Mouse (Mus musculus) CH12.LX (cell line): ENCODE results near the gene Trap1. TPM values are rescaled to one million over a fixed set of nuclear protein-coding genes. Genes with fewer than 3 reads are reported as not detected.

Source experiments
- DNase-seq: peaks from one replicate; pipeline ENCODE4 v3.0.0-alpha.2; 2013; ENCODE audit errors: extremely low read depth
- H3K27ac ChIP-seq: 2 replicates; pipeline ENCODE4 v1.5.1; 2012; ENCODE audit warnings: low read depth, mild to moderate bottlenecking, control low read depth, moderate library complexity; ENCODE audit not compliant: insufficient read depth
- H3K27me3 ChIP-seq: replicated peaks from 2 replicates; pipeline ENCODE3; 2012; ENCODE audit warnings: inconsistent platforms
- H3K36me3 ChIP-seq, 2 experiments: replicated peaks in 1 of 2; 2 replicates each; pipeline versions ENCODE3 to v1.6.1; 2012; ENCODE audit warnings: inconsistent platforms in 1 of 2, low read length in 1 of 2, mild to moderate bottlenecking in 1 of 2, mixed read lengths in 1 of 2, moderate library complexity in 1 of 2; ENCODE audit not compliant: control insufficient read depth in 1 of 2, insufficient read depth in 1 of 2
- H3K4me1 ChIP-seq, 2 experiments: 2 replicates each; pipeline ENCODE4 v1.6.1; 2012; ENCODE audit warnings: inconsistent platforms in 1 of 2, moderate library complexity in 1 of 2; ENCODE audit not compliant: insufficient read depth in 2 of 2, control insufficient read depth in 1 of 2
- H3K4me2 ChIP-seq: 2 replicates; pipeline ENCODE4 v1.6.1; 2012; ENCODE audit warnings: low read depth, mild to moderate bottlenecking, control low read depth; ENCODE audit not compliant: poor library complexity, insufficient read depth, severe bottlenecking
- H3K4me3 ChIP-seq, 3 experiments: fragments of 150-350 bp in 1 of 3; sonication (generic) in 1 of 3; replicated peaks in 1 of 3; 2 replicates each; pipeline versions ENCODE3 to v1.5.1; 2011 to 2012; ENCODE audit warnings: low read depth in 2 of 3, low read length in 2 of 3, mild to moderate bottlenecking in 2 of 3, moderate library complexity in 2 of 3, control low read depth in 1 of 3, improper control_type of control experiment in 1 of 3, inconsistent platforms in 1 of 3, mixed read lengths in 1 of 3; ENCODE audit not compliant: poor library complexity in 1 of 3
- H3K79me2 ChIP-seq: replicated peaks from 2 replicates; pipeline ENCODE4 v1.6.1; 2012; ENCODE audit warnings: mild to moderate bottlenecking, moderate library complexity; ENCODE audit not compliant: control insufficient read depth, poor library complexity, insufficient read depth, severe bottlenecking; ENCODE audit errors: extremely low read depth
- H3K9ac ChIP-seq: 2 replicates; pipeline ENCODE4 v1.6.1; 2012; ENCODE audit warnings: low read depth, mild to moderate bottlenecking, control low read depth, moderate library complexity; ENCODE audit not compliant: insufficient read depth
- H3K9me3 ChIP-seq: replicated peaks from 2 replicates; pipeline ENCODE3; 2012; ENCODE audit warnings: low read length, inconsistent platforms, mixed read lengths
- CHD1 ChIP-seq: IDR thresholded peaks from 2 replicates; pipeline ENCODE4 v1.6.1; 2012; ENCODE audit warnings: low read depth, low read length, improper control_type of control experiment, inconsistent platforms
- CTCF ChIP-seq, 2 experiments: IDR thresholded peaks in 1 of 2; conservative IDR thresholded peaks in 1 of 2; 2 replicates each; pipeline ENCODE4 v1.5.1; 2011 to 2012; ENCODE audit warnings: low read depth in 2 of 2, low read length in 2 of 2, improper control_type of control experiment in 1 of 2, inconsistent platforms in 1 of 2, mild to moderate bottlenecking in 1 of 2, moderate library complexity in 1 of 2
- ELF1 ChIP-seq: IDR thresholded peaks from 2 replicates; pipeline ENCODE4 v1.6.1; 2014; ENCODE audit warnings: low read depth, mild to moderate bottlenecking, inconsistent platforms, low read length, improper control_type of control experiment
- EP300 ChIP-seq: IDR thresholded peaks from 2 replicates; pipeline ENCODE4 v1.6.1; 2011; ENCODE audit warnings: low read length, improper control_type of control experiment
- GABPA ChIP-seq: IDR thresholded peaks from 2 replicates; pipeline ENCODE4 v1.6.1; 2012; ENCODE audit warnings: low read depth, low read length, improper control_type of control experiment, inconsistent platforms; ENCODE audit not compliant: insufficient replicate concordance
- HCFC1 ChIP-seq: IDR thresholded peaks from 2 replicates; pipeline ENCODE4 v1.6.1; 2012; ENCODE audit warnings: low read depth, mild to moderate bottlenecking, inconsistent platforms, low read length, improper control_type of control experiment
- JUN ChIP-seq: IDR thresholded peaks from 2 replicates; pipeline ENCODE4 v1.6.1; 2011; ENCODE audit warnings: low read depth, mild to moderate bottlenecking, low read length, improper control_type of control experiment, moderate library complexity; ENCODE audit not compliant: insufficient read depth
- KAT2A ChIP-seq: IDR thresholded peaks from 2 replicates; pipeline ENCODE4 v1.6.1; 2012; ENCODE audit warnings: low read length, improper control_type of control experiment, inconsistent platforms; ENCODE audit not compliant: insufficient replicate concordance
- MAFK ChIP-seq: IDR thresholded peaks from 2 replicates; pipeline ENCODE4 v1.6.1; 2011; ENCODE audit warnings: low read length, improper control_type of control experiment; ENCODE audit not compliant: insufficient replicate concordance
- MAZ ChIP-seq: IDR thresholded peaks from 2 replicates; pipeline ENCODE4 v1.6.1; 2012; ENCODE audit warnings: low read depth, mild to moderate bottlenecking, inconsistent platforms, low read length, improper control_type of control experiment, moderate library complexity
- MEF2A ChIP-seq: IDR thresholded peaks from 2 replicates; pipeline ENCODE4 v1.6.1; 2014; ENCODE audit warnings: low read depth, mild to moderate bottlenecking, inconsistent platforms, low read length, improper control_type of control experiment, borderline replicate concordance
- MYC ChIP-seq: IDR thresholded peaks from 2 replicates; pipeline ENCODE4 v1.6.1; 2011; ENCODE audit warnings: low read depth, mild to moderate bottlenecking, improper control_type of control experiment, low read length
- PAX5 ChIP-seq: IDR thresholded peaks from 2 replicates; pipeline ENCODE4 v1.6.1; 2012; ENCODE audit warnings: low read length, inconsistent platforms, mixed read lengths
- RCOR1 ChIP-seq: conservative IDR thresholded peaks from 2 replicates; pipeline ENCODE4 v1.6.1; 2012; ENCODE audit warnings: low read depth, mild to moderate bottlenecking, inconsistent platforms, low read length, improper control_type of control experiment
- SMC3 ChIP-seq: IDR thresholded peaks from 2 replicates; pipeline ENCODE4 v1.6.1; 2011; ENCODE audit warnings: low read depth, low read length, improper control_type of control experiment
- TBP ChIP-seq: conservative IDR thresholded peaks from 2 replicates; pipeline ENCODE4 v1.6.1; 2011; ENCODE audit warnings: low read depth, low read length, improper control_type of control experiment
- USF2 ChIP-seq: conservative IDR thresholded peaks from 2 replicates; pipeline ENCODE4 v1.6.1; 2011; ENCODE audit warnings: low read depth, low read length, improper control_type of control experiment
- ZC3H11A ChIP-seq: IDR thresholded peaks from 2 replicates; pipeline ENCODE4 v1.6.1; 2012; ENCODE audit warnings: low read depth, mild to moderate bottlenecking, inconsistent platforms, low read length, improper control_type of control experiment
- ZKSCAN1 ChIP-seq: IDR thresholded peaks from 2 replicates; pipeline ENCODE4 v1.6.1; 2012; ENCODE audit warnings: low read depth, inconsistent platforms, low read length, improper control_type of control experiment, borderline replicate concordance
- ZMIZ1 ChIP-seq: IDR thresholded peaks from 2 replicates; pipeline ENCODE4 v1.6.1; 2012; ENCODE audit warnings: low read depth, mild to moderate bottlenecking, inconsistent platforms, low read length, improper control_type of control experiment
- ZNF384 ChIP-seq: IDR thresholded peaks from 2 replicates; pipeline ENCODE4 v1.6.1; 2012; ENCODE audit warnings: low read depth, low read length, improper control_type of control experiment, inconsistent platforms
- dilution Hi-C: fragments of 300-500 bp; cut with MboI; formaldehyde crosslinking; loops from 2 replicates; pipeline ENCODE4 v1.14.3; 2020; ENCODE audit warnings: low sequenced_read_pairs; ENCODE audit not compliant: extremely low pct_unique_long_range_greater_than_20kb, extremely low pct_ligation_motif_present
- in situ Hi-C: fragments of 300-500 bp; cut with MboI; formaldehyde crosslinking; loops from 3 replicates; pipeline ENCODE4 v1.14.3; 2019; ENCODE audit warnings: low sequenced_read_pairs, low pct_ligation_motif_present, low pct_unique_long_range_greater_than_20kb, mixed read lengths
- polyA plus RNA-seq: library from polyadenylated mRNA; unstranded; fragments of >175 nt; gene quantifications from 2 replicates; pipeline ENCODE4 v1.2.1, GENCODE M21; 2012; ENCODE audit warnings: low read depth; ENCODE audit not compliant: insufficient read length
- total RNA-seq, 2 experiments: library from RNA; depleted of rRNA; stranded (reverse); fragments of 300-350 nt in 1 of 2; fragments of >200 nt in 1 of 2; gene quantifications; 2 replicates each; pipeline ENCODE4 v1.2.3; 2012 to 2014

Trap1 gene
- total and polyA plus RNA-seq, 3 experiments = 143 to 284 (median 167) TPM

GRCm38 (mm10) chr16:4117072-4117471, 39.4 kb upstream of the Trap1 start:
- dilution Hi-C loops = no loop called here
- no peaks in the 10 kb centered on the region for H3K9me3 ChIP-seq
- no peak overlapping the region for H3K27ac ChIP-seq
- peaks cover 68 to 89% of the 10 kb centered on the region in 2 experiments for H3K36me3 ChIP-seq
- no peak overlapping the region for H3K4me3 ChIP-seq
- H3K27me3 ChIP-seq = no peaks in the 10 kb centered on the region
- no peaks in the 10 kb centered on the region for H3K4me1 ChIP-seq
- no peak for TF ChIP-seq MYC
- TF ChIP-seq USF2 = no peak
- TF ChIP-seq MEF2A = no peak
- no peak for TF ChIP-seq KAT2A
- TF ChIP-seq HCFC1 = no peak
- no peak for TF ChIP-seq ZMIZ1
- no peak for TF ChIP-seq ZC3H11A
- TF ChIP-seq MAZ = no peak
- TF ChIP-seq SMC3 = no peak
- TF ChIP-seq MAFK = no peak
- no peak for TF ChIP-seq TBP
- TF ChIP-seq JUN = no peak
- no peak for TF ChIP-seq ZKSCAN1
- no peak for TF ChIP-seq GABPA
- no peak for TF ChIP-seq CTCF (conservative IDR thresholded peaks at IDR 0.05 in 1 of 2, IDR thresholded peaks at IDR 0.05 in 1 of 2; ENCODE audit: low read depth in 2 of 2, low read length in 2 of 2)
- TF ChIP-seq PAX5 = no peak
- TF ChIP-seq CHD1 = no peak
- no peak for TF ChIP-seq RCOR1
- TF ChIP-seq ZNF384 = no peak
- no peak overlapping the region for H3K4me2 ChIP-seq
- no peak for DNase-seq
- H3K79me2 ChIP-seq = no peaks in the 10 kb centered on the region
- no peak overlapping the region for H3K9ac ChIP-seq
- in situ Hi-C loops = no loop called here

- Histone ChIP-seq H3K4me1 (no peaks in the 10 kb centered on the region), H3K4me2 (no peak overlapping the region), H3K9me3 (no peaks in the 10 kb centered on the region), H3K27me3 (no peaks in the 10 kb centered on the region), H3K9ac (no peak overlapping the region), H3K79me2 (no peaks in the 10 kb centered on the region; the same call in 1 of the 2 replicates), H3K36me3 (peaks cover 53 to 74% of the 10 kb centered on the region in 2 experiments), H3K27ac (no peak overlapping the region), H3K4me3 (no peak overlapping the region)
- in situ Hi-C loops (no loop called here), dilution Hi-C loops (no loop called here)
- TF ChIP-seq EP300 = no peak
- no peak for TF ChIP-seq GABPA
- TF ChIP-seq ELF1 = no peak
- no peak for DNase-seq
These were observed 22.7 kb upstream of the Trap1 start for GRCm38 (mm10) chr16:4100374-4100773.
